Mouse (Mus musculus): ENCODE measurements at regions not wholly inside any gene's neighbourhood (a gene's known extent, or its start where the extent isn't known, plus 50 kb on each side); places are given as distances from the start of the nearest gene placed in this dataset.
"Not testable (repeated sequence)": the region's sequence is repeated elsewhere in the genome, so short reads cannot be mapped to it uniquely, and the experiment has no call there.

- no peak overlapping the region for H3K9ac ChIP-seq
- H3K27me3 ChIP-seq, result no peaks in the 10 kb centered on the region
- H3K4me1 ChIP-seq (replicated peaks), result no peaks in the 10 kb centered on the region
- no peak overlapping the region for H3K4me2 ChIP-seq
- WGBS, result 88% methylated on average over 7 of the region's 7 CpGs
- no peak overlapping the region for H3K27ac ChIP-seq
- H3K4me3 ChIP-seq, result no peak overlapping the region
- no peak for ATAC-seq (ENCODE audit: low FRiP score)
- H3K9me3 ChIP-seq, result no peaks in the 10 kb centered on the region
- no peaks in the 10 kb centered on the region for H3K36me3 ChIP-seq
Observed at GRCm38 (mm10) chr10:56879744-56880143, 502.6 kb downstream of the Gja1 start.

- Histone ChIP-seq H3K4me2 (no peak overlapping the region), H3K27ac (no peak overlapping the region), H3K27me3 (no peaks in the 10 kb centered on the region), H3K4me1 (replicated peaks) (no peaks in the 10 kb centered on the region), H3K4me3 (no peak overlapping the region), H3K9ac (no peak overlapping the region), H3K9me3 (no peaks in the 10 kb centered on the region), H3K36me3 (no peaks in the 10 kb centered on the region)
- ATAC-seq (ENCODE audit: low FRiP score), result no peak
- 80% methylated on average over 12 of the region's 12 CpGs for WGBS
Observed at GRCm38 (mm10) chr10:56880154-56880591, 503.0 kb downstream of the Gja1 start.

GRCm38 (mm10) chr10:56884456-56885410 lies 507.6 kb downstream of the Gja1 start:
- no peaks in the 10 kb centered on the region for H3K9me3 ChIP-seq
- no peaks in the 10 kb centered on the region for H3K36me3 ChIP-seq
- no peak overlapping the region for H3K9ac ChIP-seq
- H3K27ac ChIP-seq, result no peak overlapping the region
- H3K4me2 ChIP-seq, result no peak overlapping the region
- no peak for ATAC-seq (ENCODE audit: low FRiP score)
- no peak overlapping the region for H3K4me3 ChIP-seq
- H3K4me1 ChIP-seq (replicated peaks), result no peaks in the 10 kb centered on the region
- WGBS, result 79% methylated on average over 4 of the region's 4 CpGs
- H3K27me3 ChIP-seq, result no peaks in the 10 kb centered on the region

- 93% methylated on average over 2 of the region's 2 CpGs for WGBS
Observed at GRCm38 (mm10) chr10:56891530-56891929, 514.4 kb downstream of the Gja1 start.

GRCm38 (mm10) chr10:56892666-56893209 lies 515.6 kb downstream of the Gja1 start:
- 57% methylated on average over 10 of the region's 10 CpGs for WGBS
- Histone ChIP-seq H3K9ac (no peak overlapping the region), H3K27ac (no peak overlapping the region), H3K4me1 (replicated peaks) (peaks cover 8% of the 10 kb centered on the region; the same call in 1 of the 2 replicates), H3K4me2 (no peak overlapping the region), H3K27me3 (no peaks in the 10 kb centered on the region), H3K36me3 (no peaks in the 10 kb centered on the region), H3K9me3 (no peaks in the 10 kb centered on the region), H3K4me3 (no peak overlapping the region)
- no peak; the same call in 1 of the 2 replicates for ATAC-seq (ENCODE audit: low FRiP score)

More at GRCm38 (mm10) chr10:56891530-56891929, 514.4 kb downstream of the Gja1 start:
- H3K9me3 ChIP-seq; H3K4me1 ChIP-seq (replicated peaks); H3K36me3 ChIP-seq; H3K4me3 ChIP-seq; H3K9ac ChIP-seq; H3K27ac ChIP-seq; ATAC-seq (ENCODE audit: low FRiP score); H3K4me2 ChIP-seq; H3K27me3 ChIP-seq: not testable (repeated sequence)

- Histone ChIP-seq H3K4me2 (no peak overlapping the region), H3K27ac (no peak overlapping the region), H3K9ac (no peak overlapping the region), H3K27me3 (no peaks in the 10 kb centered on the region), H3K36me3 (no peaks in the 10 kb centered on the region), H3K4me3 (no peak overlapping the region), H3K9me3 (no peaks in the 10 kb centered on the region), H3K4me1 (replicated peaks) (peaks cover 8% of the 10 kb centered on the region; the same call in 1 of the 2 replicates)
- WGBS, result 7% methylated on average over 8 of the region's 8 CpGs
- peak; percentile 83 for ATAC-seq (ENCODE audit: low FRiP score)
Observed at GRCm38 (mm10) chr10:56893210-56893705, 516.1 kb downstream of the Gja1 start.

- peak; percentile 73 for ATAC-seq (ENCODE audit: low FRiP score)
- Histone ChIP-seq H3K27me3 (no peaks in the 10 kb centered on the region), H3K36me3 (no peaks in the 10 kb centered on the region), H3K9ac (no peak overlapping the region), H3K4me3 (no peak overlapping the region), H3K27ac (no peak overlapping the region), H3K9me3 (no peaks in the 10 kb centered on the region), H3K4me1 (replicated peaks) (no peaks in the 10 kb centered on the region), H3K4me2 (no peak overlapping the region)
- 52% methylated on average over 5 of the region's 5 CpGs for WGBS
Observed at GRCm38 (mm10) chr10:56899640-56900274, 522.6 kb downstream of the Gja1 start.

- WGBS, result 93% methylated on average over 6 of the region's 6 CpGs
- no peaks in the 10 kb centered on the region for H3K36me3 ChIP-seq
- H3K9me3 ChIP-seq, result no peaks in the 10 kb centered on the region
- H3K9ac ChIP-seq, result no peak overlapping the region
- H3K4me1 ChIP-seq (replicated peaks), result no peaks in the 10 kb centered on the region
- H3K27ac ChIP-seq, result no peak overlapping the region
- no peak overlapping the region for H3K4me2 ChIP-seq
- no peak for ATAC-seq (ENCODE audit: low FRiP score)
- H3K27me3 ChIP-seq, result no peaks in the 10 kb centered on the region
- no peak overlapping the region for H3K4me3 ChIP-seq
Observed at GRCm38 (mm10) chr10:56900914-56901313, 523.8 kb downstream of the Gja1 start.

GRCm38 (mm10) chr10:56912711-56913110 lies 535.6 kb downstream of the Gja1 start:
- H3K4me2 ChIP-seq, result no peak overlapping the region
- H3K36me3 ChIP-seq, result no peaks in the 10 kb centered on the region
- no peak for ATAC-seq (ENCODE audit: low FRiP score)
- H3K27ac ChIP-seq, result no peak overlapping the region
- H3K4me1 ChIP-seq (replicated peaks), result no peaks in the 10 kb centered on the region
- WGBS, result 95% methylated on average over 1 of the region's 1 CpGs
- H3K9me3 ChIP-seq, result no peaks in the 10 kb centered on the region
- H3K27me3 ChIP-seq, result no peaks in the 10 kb centered on the region
- H3K4me3 ChIP-seq, result no peak overlapping the region
- no peak overlapping the region for H3K9ac ChIP-seq

GRCm38 (mm10) chr10:56914103-56914502 lies 537.0 kb downstream of the Gja1 start:
- Histone ChIP-seq H3K27me3 (no peaks in the 10 kb centered on the region), H3K36me3 (no peaks in the 10 kb centered on the region), H3K4me1 (replicated peaks) (no peaks in the 10 kb centered on the region), H3K4me2 (no peak overlapping the region), H3K4me3 (no peak overlapping the region), H3K9me3 (no peaks in the 10 kb centered on the region), H3K27ac (no peak overlapping the region), H3K9ac (no peak overlapping the region)
- WGBS, result 89% methylated on average over 5 of the region's 5 CpGs
- ATAC-seq (ENCODE audit: low FRiP score), result no peak

GRCm38 (mm10) chr10:56918412-56918811 lies 541.3 kb downstream of the Gja1 start:
- H3K27me3 ChIP-seq, result no peaks in the 10 kb centered on the region
- H3K4me3 ChIP-seq, result no peak overlapping the region
- peaks cover 6% of the 10 kb centered on the region; the same call in 1 of the 2 replicates for H3K4me1 ChIP-seq (replicated peaks)
- 82% methylated on average over 5 of the region's 5 CpGs for WGBS
- H3K9me3 ChIP-seq, result no peaks in the 10 kb centered on the region
- no peak overlapping the region for H3K9ac ChIP-seq
- ATAC-seq (ENCODE audit: low FRiP score), result no peak
- H3K36me3 ChIP-seq, result no peaks in the 10 kb centered on the region
- H3K4me2 ChIP-seq, result no peak overlapping the region
- H3K27ac ChIP-seq, result no peak overlapping the region

All from hindbrain, embryonic 13.5 days (tissue).